Mouse (Mus musculus) embryonic facial prominence, embryonic 14.5 days (tissue): ENCODE measurements around the gene Kctd17. TPM values are rescaled to one million over a fixed set of nuclear protein-coding genes. Genes with fewer than 3 reads are reported as not detected.

Experiments used
- ATAC-seq: fragments of 200-750 bp; cut with Nextera tagmentation; 2 replicates; pipeline ENCODE4 v1.8.0; 2017; ENCODE audit warnings: low read depth, moderate number of reproducible peaks, moderate TSS enrichment
- DNase-seq: peaks from one replicate; pipeline ENCODE4 v3.0.0-alpha.2; 2015; ENCODE audit warnings: low spot score
- H3K27ac ChIP-seq: fragments of 300-500 bp; sonication (generic); replicated peaks from 2 replicates; pipeline ENCODE4 v1.5.1; 2014; ENCODE audit warnings: low read depth, mild to moderate bottlenecking, low read length, moderate library complexity
- H3K27me3 ChIP-seq: fragments of 300-500 bp; sonication (generic); replicated peaks from 2 replicates; pipeline ENCODE4 v1.6.1; 2014; ENCODE audit warnings: low read length; ENCODE audit not compliant: control insufficient read depth, insufficient read depth
- H3K36me3 ChIP-seq: fragments of 300-500 bp; sonication (generic); 2 replicates; pipeline ENCODE4 v1.6.1; 2014; ENCODE audit warnings: low read length, mixed read lengths; ENCODE audit not compliant: control insufficient read depth, insufficient read depth
- H3K4me1 ChIP-seq: fragments of 300-500 bp; sonication (generic); 2 replicates; pipeline ENCODE4 v1.6.1; 2014; ENCODE audit warnings: antibody characterized with exemption, low read length; ENCODE audit not compliant: control insufficient read depth, insufficient read depth
- H3K4me2 ChIP-seq: fragments of 300-500 bp; sonication (generic); 2 replicates; pipeline ENCODE4 v1.6.1; 2014; ENCODE audit warnings: low read depth, mild to moderate bottlenecking, low read length, moderate library complexity, mixed read lengths
- H3K4me3 ChIP-seq: fragments of 300-500 bp; sonication (generic); 2 replicates; pipeline ENCODE4 v1.5.1; 2014; ENCODE audit warnings: low read depth, mild to moderate bottlenecking, low read length
- H3K9ac ChIP-seq: fragments of 300-500 bp; sonication (generic); 2 replicates; pipeline ENCODE4 v1.6.1; 2014; ENCODE audit warnings: low read depth, mild to moderate bottlenecking, low read length, moderate library complexity, mixed read lengths
- H3K9me3 ChIP-seq: fragments of 300-500 bp; sonication (generic); 2 replicates; pipeline ENCODE4 v1.6.1; 2016; ENCODE audit warnings: low read length; ENCODE audit not compliant: control insufficient read depth
- WGBS: fragments of 180-500 bp; shearing (Covaris S2); extraction: QIAGEN DNeasy Blood & Tissue Kit; methylation state at CpG from one replicate; pipeline ENCODE4 v1.1.7; 2014; 5-methylcytosine and 5-hydroxymethylcytosine counted together
- polyA plus RNA-seq: library from polyadenylated mRNA; unstranded; fragments of >200 nt; fragmentation: Nextera tagmentation; extraction: Ambion mirVana; gene quantifications from 2 replicates; pipeline ENCODE4 v1.2.1, GENCODE M21; 2014

The Kctd17 gene
- polyA plus RNA-seq, 1 experiment from 2014 or later, result 46.9 TPM

GRCm38 (mm10) chr15:78424507-78424906, 3.9 kb upstream of the Kctd17 start:
- no peak overlapping the region for H3K27ac ChIP-seq
- H3K27me3 ChIP-seq, result no peaks in the 10 kb centered on the region; the same call in 1 of the 2 replicates
- 20% methylated on average over 11 of the region's 11 CpGs for WGBS
- H3K4me3 ChIP-seq, result no peak overlapping the region
- DNase-seq (no peak), ATAC-seq (no peak)
- peaks cover 5% of the 10 kb centered on the region; the same call in 1 of the 2 replicates for H3K4me1 ChIP-seq
- H3K36me3 ChIP-seq, result no peaks in the 10 kb centered on the region
- no peak overlapping the region for H3K4me2 ChIP-seq
- H3K9ac ChIP-seq, result no peak overlapping the region
- H3K9me3 ChIP-seq, result no peaks in the 10 kb centered on the region

GRCm38 (mm10) chr15:78425230-78425629, 3.1 kb upstream of the Kctd17 start:
- H3K36me3 ChIP-seq, result no peaks in the 10 kb centered on the region
- WGBS, result 62% methylated on average over 4 of the region's 4 CpGs
- no peak overlapping the region for H3K4me3 ChIP-seq
- no peak overlapping the region for H3K4me2 ChIP-seq
- H3K27ac ChIP-seq, result no peak overlapping the region
- no peak for ATAC-seq
- no peaks in the 10 kb centered on the region for H3K9me3 ChIP-seq
- no peak overlapping the region for H3K9ac ChIP-seq
- no peak for DNase-seq
- no peaks in the 10 kb centered on the region; the same call in 1 of the 2 replicates for H3K27me3 ChIP-seq
- peaks cover 8% of the 10 kb centered on the region; the same call in 1 of the 2 replicates for H3K4me1 ChIP-seq

- ATAC-seq, result no peak
- WGBS, result 0% methylated on average over 3 of the region's 3 CpGs
Observed at GRCm38 (mm10) chr15:78429139-78429459, 735 bp downstream of the Kctd17 start.

GRCm38 (mm10) chr15:78429871-78430622, 1.7 kb downstream of the Kctd17 start:
- no peak overlapping the region; the same call in 1 of the 2 replicates for H3K27ac ChIP-seq
- peaks cover 8% of the 10 kb centered on the region; the same call in 1 of the 2 replicates for H3K4me1 ChIP-seq
- ATAC-seq (no peak), DNase-seq (no peak)
- H3K27me3 ChIP-seq, result no peaks in the 10 kb centered on the region
- peaks cover 28% of the 10 kb centered on the region for H3K36me3 ChIP-seq
- WGBS, result 67% methylated on average over 13 of the region's 13 CpGs
- peak overlapping the region; percentile 77 for H3K9ac ChIP-seq
- H3K4me3 ChIP-seq, result peak overlapping the region; percentile 78
- peak overlapping the region; percentile 76 for H3K4me2 ChIP-seq
- no peaks in the 10 kb centered on the region for H3K9me3 ChIP-seq

More at GRCm38 (mm10) chr15:78429139-78429459, 735 bp downstream of the Kctd17 start:
- Histone ChIP-seq H3K27ac (peak overlapping the region; percentile 73), H3K9ac (peak overlapping the region; percentile 77), H3K4me2 (peak overlapping the region; percentile 76), H3K4me1 (peaks cover 8% of the 10 kb centered on the region; the same call in 1 of the 2 replicates), H3K4me3 (peak overlapping the region; percentile 78), H3K36me3 (peaks cover 26% of the 10 kb centered on the region), H3K9me3 (no peaks in the 10 kb centered on the region), H3K27me3 (no peaks in the 10 kb centered on the region)
- no peak for DNase-seq

GRCm38 (mm10) chr15:78430874-78431273, 2.5 kb downstream of the Kctd17 start:
- H3K27ac ChIP-seq, result no peak overlapping the region; the same call in 1 of the 2 replicates
- no peak overlapping the region for H3K4me2 ChIP-seq
- H3K4me3 ChIP-seq, result no peak overlapping the region
- no peaks in the 10 kb centered on the region for H3K27me3 ChIP-seq
- no peak overlapping the region for H3K9ac ChIP-seq
- 86% methylated on average over 8 of the region's 10 CpGs for WGBS
- peak; percentile 61 for DNase-seq
- no peaks in the 10 kb centered on the region for H3K9me3 ChIP-seq
- H3K36me3 ChIP-seq, result peaks cover 33% of the 10 kb centered on the region
- peak; percentile 9; the same call in 1 of the 2 replicates for ATAC-seq
- peaks cover 8% of the 10 kb centered on the region; the same call in 1 of the 2 replicates for H3K4me1 ChIP-seq

- no peak overlapping the region for H3K9ac ChIP-seq
- H3K27ac ChIP-seq, result no peak overlapping the region
- DNase-seq (no peak), ATAC-seq (no peak)
- H3K4me1 ChIP-seq, result peaks cover 13% of the 10 kb centered on the region; the same call in 1 of the 2 replicates
- 75% methylated on average over 7 of the region's 7 CpGs for WGBS
- peaks cover 38% of the 10 kb centered on the region for H3K36me3 ChIP-seq
- H3K27me3 ChIP-seq, result no peaks in the 10 kb centered on the region
- no peak overlapping the region for H3K4me3 ChIP-seq
- H3K4me2 ChIP-seq, result no peak overlapping the region
- no peaks in the 10 kb centered on the region for H3K9me3 ChIP-seq
Observed at GRCm38 (mm10) chr15:78431541-78432121, 3.3 kb downstream of the Kctd17 start.

GRCm38 (mm10) chr15:78434896-78435520, 6.6 kb downstream of the Kctd17 start:
- WGBS, result 21% methylated on average over 5 of the region's 6 CpGs
- ATAC-seq, result no peak
- Histone ChIP-seq H3K27me3 (no peaks in the 10 kb centered on the region), H3K9ac (no peak overlapping the region), H3K4me3 (no peak overlapping the region), H3K27ac (no peak overlapping the region), H3K36me3 (peaks cover 38% of the 10 kb centered on the region), H3K4me2 (no peak overlapping the region), H3K4me1 (peaks cover 17% of the 10 kb centered on the region), H3K9me3 (no peaks in the 10 kb centered on the region)
- peak; percentile 45 for DNase-seq

GRCm38 (mm10) chr15:78435681-78436080, 7.3 kb downstream of the Kctd17 start:
- H3K9me3 ChIP-seq, result no peaks in the 10 kb centered on the region
- 78% methylated on average over 11 of the region's 11 CpGs for WGBS
- H3K27ac ChIP-seq, result no peak overlapping the region
- ATAC-seq (no peak), DNase-seq (no peak)
- H3K9ac ChIP-seq, result no peak overlapping the region
- H3K4me3 ChIP-seq, result no peak overlapping the region
- peaks cover 17% of the 10 kb centered on the region for H3K4me1 ChIP-seq
- H3K4me2 ChIP-seq, result no peak overlapping the region
- peaks cover 38% of the 10 kb centered on the region for H3K36me3 ChIP-seq
- no peaks in the 10 kb centered on the region for H3K27me3 ChIP-seq
